Mouse (Mus musculus): ENCODE data around the gene Piwil1.
"Not testable (repeated sequence)": the region's sequence is repeated elsewhere in the genome, so short reads cannot be mapped to it uniquely, and the experiment has no call there.

The Piwil1 gene

DNA sequence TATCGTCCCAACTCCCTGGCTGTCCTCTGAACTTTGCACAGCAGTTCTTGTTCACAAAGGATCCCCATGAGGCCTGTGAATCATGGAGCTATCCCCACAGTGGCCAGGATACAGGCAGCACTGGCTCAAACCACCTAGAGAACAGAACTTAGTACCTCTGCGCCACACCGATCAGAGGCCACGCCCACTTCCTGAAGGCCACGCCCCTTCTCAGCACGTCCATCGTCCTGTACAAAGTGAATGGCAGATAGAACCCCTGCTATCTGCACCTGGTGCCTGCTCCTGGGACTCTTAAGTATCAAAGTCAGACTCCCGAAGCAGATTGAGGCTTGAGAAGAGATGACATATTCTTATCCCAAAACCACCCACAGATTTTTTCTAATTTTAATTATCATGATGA lies 8.3 kb downstream of the Piwil1 start:
- no peak for DNase-seq (ENCODE audit: low spot score in 2 of 2)

DNA sequence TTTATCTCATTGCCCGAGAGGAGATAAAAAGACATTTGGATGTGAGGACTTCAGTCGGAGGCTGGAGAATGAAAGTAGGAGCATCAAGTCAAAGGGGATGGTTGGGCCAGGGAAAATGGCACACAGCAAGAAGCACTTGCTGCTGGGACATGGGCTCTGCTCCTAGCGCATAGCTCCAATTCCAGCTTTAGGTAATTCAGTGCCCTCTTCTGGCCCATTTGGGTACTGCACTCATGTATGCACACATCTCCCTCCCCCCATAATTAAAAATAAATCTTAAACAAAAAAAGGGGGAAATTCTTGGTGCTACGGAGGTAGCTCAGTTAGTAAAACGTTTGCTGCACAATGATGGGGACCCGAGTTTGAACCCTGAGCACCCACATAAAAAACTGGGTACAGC lies 9.5 kb downstream of the Piwil1 start:
- no peak for DNase-seq (ENCODE audit: low spot score in 2 of 2)

DNA sequence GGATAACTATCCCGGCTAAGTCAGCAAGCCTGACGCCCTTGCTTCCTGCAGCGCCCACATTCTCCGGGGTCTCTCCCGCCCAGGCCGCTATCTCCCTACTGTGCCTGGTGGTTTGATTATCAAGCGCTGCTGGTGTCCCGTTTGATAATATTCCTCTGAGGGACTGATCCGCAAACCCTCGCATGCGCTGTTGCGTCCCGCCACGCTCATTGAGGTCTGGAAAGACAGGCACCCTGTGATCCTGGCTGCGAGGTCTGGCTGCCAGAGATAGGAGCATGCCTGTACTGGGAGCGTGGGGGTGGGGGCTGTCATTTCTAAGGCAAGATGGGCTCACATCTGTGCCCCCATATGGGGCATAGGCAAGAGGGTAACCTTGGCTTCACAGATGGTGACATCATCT lies 12.8 kb downstream of the Piwil1 start:
- DNase-seq (ENCODE audit: low spot score in 2 of 2), result no peak

DNA sequence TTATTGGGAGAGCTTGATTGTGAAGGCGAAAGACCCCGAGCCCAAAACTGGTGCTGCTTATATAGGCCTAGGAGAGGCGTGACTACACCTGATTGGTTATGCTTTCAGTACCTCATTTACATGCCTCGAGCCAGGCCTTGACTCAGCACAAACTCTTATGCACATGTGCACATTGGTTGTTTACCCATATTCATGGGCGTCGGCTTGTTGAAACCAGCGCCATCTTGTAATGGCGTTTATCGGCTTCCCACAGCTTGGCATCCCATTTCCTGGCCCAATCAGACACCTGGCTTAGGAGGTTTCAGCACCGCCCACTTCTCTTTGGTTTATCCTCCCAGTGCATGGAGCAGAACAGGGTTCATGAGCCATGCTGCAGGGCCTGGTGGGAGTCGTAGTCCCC lies 18.1 kb downstream of the Piwil1 start:
- DNase-seq (ENCODE audit: low spot score in 2 of 2), result not testable (repeated sequence)

DNA sequence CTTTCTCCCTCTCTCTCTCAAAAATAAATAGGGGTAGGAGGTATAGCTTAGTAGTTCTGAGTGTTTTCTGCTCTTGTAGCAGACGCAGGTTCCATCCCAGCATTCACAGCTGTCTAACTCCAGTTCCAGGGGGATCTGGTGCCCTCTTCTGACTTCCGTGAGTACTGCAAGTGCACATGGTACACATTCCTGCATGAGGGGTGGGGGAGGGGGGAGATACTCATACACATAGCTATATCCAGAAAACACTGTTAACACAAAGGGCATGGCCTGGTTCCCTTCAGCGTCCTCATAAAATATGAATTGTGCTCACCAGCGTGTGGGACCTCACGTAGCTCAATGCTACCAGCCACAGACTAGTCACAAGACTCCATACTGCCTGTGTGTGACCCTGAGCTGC lies 27.0 kb downstream of the Piwil1 start:
- DNase-seq (ENCODE audit: low spot score in 2 of 2), result no peak

DNA sequence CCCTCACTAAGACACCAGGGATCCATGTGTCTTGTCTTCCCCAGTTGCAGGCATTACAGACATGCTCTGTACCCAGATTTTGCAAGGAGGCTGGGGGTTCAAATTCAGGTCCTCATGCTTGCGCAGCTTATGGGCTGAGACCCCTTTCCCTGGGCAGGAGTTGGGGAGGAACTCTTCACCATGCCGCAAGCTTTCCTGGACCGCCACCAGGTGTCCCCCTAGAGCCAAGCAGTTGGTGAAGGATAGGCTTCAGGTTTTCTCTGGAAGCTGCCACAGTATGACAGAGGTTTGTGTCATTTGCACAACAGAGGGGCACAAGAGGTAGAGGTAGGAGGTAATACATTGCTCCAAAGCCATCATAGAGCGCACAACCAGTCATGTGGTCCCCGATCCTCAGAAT lies 28.3 kb downstream of the Piwil1 start:
- DNase-seq (ENCODE audit: low spot score in 2 of 2), result no peak

DNA sequence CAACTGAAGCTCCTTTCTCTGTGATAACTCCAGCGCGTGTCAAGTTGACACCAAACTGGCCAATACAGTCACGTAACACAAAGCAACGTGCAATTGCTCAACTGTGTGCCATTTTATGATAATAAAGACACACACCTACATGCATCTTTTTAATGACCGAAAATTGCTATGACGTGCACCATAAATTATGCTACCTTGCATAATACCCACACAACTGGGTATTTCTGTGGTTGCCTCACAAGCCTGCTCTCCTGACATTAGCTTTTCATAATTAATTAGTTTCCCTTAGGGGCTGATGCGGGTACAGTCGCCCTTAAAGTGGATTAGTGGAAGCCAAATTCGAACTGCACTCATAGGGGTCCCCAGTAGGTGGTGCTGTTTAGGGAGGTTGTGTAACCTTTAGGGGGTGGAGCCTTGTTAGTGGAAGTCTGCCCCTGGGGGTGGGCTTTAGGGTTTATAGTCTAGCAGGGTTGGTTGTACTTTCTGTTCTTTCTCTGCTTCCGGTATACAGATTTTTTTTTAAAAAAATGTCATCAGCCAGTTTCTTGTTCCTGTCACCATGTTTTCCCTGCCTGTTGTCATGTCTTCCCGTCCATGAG lies 30.2 kb downstream of the Piwil1 start:
- DNase-seq (ENCODE audit: low spot score in 2 of 2), result no peak

DNA sequence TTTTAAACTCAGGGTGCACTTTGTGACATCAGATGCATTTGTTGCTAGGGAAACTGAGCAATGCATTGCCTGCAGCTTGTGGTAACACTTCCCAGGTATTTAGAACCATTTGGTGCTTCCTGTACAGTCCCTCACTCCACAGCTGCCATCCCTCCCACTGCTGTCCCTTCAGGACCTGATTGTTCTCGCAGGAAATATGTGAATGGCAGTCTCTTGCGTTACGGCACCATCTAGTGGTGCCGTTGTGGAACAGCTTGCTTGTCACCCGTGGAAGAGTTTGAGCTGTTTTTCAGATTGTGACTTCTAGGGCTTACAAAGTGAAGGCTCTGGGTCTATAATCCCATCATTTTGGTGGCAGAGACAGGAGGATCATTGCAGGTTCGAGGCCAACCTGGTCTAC lies 31.6 kb downstream of the Piwil1 start:
- DNase-seq (ENCODE audit: low spot score in 2 of 2), result no peak

DNA sequence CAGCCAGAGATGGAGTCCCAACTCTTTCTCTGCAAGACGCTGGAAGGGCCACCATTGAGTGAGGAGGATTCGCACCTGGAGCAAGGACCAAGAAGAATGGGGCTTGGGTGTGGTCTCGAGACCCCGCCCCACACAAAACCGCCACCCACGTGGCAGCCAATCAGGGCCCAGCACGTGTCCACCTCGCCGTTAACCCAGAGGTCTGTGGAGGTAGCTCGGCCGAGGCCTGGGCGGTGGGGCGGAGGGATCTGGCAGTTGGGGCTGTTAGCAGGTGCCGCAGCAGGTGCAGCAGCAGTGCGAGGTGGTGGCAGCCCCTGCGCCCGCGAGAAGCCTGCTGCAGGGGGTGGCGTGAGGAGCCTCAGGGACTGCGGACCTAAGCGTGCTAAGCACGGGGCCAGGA lies 33.6 kb downstream of the Piwil1 start:
- DNase-seq (ENCODE audit: low spot score in 2 of 2), result no peak

DNA sequence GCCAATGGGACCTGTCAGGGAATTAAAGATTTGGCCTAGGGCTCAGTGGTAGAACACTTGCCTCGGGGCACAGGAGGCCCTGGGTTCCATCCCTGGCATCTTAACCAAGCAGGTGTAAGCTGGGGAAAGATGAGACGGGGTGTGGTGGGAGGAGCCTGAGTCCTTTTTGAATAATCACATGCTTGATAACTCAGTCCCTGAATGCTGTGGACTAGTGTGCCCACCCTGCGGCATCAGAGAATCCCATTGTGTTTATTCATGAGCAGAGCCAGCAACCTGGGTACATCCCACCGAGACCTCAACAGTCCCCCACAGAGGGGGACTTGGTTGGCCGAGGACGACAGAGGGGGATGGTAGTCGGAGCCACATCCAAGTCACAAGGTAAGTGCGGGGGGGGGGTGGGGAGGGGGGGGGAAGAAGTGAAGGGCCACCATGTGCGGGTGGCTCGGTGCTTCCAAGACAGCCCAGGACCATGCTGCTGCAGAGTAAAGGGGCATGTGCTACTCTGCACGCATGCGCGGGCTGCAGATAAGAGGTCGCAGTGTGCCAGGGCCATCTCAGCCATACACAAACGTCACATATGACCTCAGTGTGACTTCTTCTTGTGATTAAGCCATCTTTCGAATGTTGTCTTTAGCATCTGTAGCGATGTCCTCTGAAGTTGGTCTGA lies 37.0 kb downstream of the Piwil1 start:
- DNase-seq (ENCODE audit: low spot score in 2 of 2), result no peak

DNA sequence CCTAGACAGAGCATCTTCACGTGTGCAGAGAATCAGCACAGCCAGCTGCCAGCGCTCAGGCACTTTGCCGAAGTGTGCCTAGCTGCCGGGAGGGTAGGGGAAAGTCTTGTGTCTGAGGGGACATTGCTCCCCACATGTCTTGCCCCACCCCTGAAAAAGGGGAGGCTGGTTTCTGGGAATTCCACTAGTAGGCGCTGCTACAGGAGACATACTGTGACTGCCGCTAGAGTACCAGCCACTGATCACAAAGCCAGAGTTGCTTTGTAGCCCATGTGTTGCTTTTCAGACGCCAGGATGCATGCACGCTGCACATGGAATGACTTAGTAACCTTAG lies 37.5 kb downstream of the Piwil1 start:
- DNase-seq (ENCODE audit: low spot score in 2 of 2), result no peak

DNA sequence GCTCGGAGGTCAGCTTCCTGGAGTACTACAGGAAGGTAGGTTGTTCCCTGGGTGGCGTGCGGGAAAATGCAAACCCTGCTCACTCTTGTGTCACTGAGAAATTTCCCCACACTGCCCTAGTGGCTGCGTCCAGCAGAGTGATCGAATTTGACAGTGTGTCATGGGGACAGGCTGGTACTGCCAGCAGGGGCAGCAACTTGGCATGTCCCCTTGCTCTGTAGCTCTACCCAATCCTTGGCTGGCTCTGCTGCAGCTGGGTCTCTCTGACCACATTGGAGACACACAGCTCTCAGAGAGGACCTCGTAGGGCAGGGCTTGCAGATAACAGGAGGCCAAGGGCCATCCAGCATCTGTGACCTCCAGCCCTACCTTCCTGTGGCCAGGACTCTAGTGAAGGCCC lies 42.0 kb downstream of the Piwil1 start:
- DNase-seq (ENCODE audit: low spot score in 2 of 2), result no peak

DNA sequence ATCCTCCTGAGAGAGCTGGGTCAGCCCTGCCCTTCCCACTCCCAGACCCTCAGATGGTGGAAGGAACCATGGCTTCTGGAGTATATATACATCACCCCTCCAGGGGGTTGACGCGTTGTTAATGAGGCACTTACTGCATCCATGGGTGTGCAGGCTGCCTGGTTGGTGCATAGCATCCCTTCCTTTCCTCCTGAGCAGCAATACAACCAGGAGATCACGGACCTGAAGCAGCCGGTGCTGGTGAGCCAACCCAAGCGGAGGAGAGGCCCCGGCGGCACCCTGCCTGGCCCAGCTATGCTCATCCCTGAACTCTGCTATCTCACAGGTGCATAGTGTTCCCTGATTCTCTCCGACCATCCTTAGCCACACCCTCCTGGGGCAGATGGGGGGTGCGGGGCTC lies 42.9 kb downstream of the Piwil1 start:
- DNase-seq (ENCODE audit: low spot score in 2 of 2), result no peak

DNA sequence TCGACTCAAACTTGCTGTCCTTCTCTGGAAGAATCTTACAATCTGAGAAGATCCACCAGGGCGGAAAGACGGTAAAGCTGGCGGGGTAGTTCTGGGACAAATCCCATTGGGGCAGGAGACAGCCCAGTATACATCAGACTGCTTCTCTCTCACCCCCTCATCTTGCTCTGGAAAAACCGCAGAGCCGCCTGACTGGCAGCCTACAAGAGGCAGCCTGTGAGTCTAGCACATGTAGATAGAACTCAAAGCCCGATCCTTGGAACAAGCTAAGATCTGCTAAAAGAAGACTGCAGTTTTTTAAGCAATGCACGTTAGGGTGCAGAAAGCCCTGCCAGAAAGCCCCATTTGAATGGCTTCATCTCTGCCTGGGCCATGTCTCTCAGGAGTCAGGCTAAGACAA lies 43.9 kb downstream of the Piwil1 start:
- no peak for DNase-seq (ENCODE audit: low spot score in 2 of 2)

DNA sequence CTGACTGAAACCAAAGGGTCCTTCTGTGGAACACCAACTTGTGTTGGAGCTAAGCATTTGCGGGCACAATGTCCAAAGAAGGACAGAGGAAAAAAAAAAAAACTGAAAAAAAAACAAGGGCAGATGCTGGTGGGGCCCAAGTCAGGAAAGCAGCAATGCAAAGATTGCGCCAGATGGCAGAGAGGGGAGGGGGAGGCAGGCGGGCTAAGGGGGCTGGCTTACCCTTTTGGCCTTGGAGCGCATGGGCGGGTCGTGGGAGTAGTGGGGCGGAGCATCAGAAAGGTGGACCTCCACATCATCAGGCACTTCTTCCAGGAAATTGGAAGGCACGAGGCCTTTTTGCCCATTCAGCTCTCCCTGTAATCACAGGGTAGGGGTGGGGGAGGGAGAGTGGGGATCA lies 58.8 kb downstream of the Piwil1 start:
- no peak for DNase-seq (ENCODE audit: low spot score in 2 of 2)

DNA sequence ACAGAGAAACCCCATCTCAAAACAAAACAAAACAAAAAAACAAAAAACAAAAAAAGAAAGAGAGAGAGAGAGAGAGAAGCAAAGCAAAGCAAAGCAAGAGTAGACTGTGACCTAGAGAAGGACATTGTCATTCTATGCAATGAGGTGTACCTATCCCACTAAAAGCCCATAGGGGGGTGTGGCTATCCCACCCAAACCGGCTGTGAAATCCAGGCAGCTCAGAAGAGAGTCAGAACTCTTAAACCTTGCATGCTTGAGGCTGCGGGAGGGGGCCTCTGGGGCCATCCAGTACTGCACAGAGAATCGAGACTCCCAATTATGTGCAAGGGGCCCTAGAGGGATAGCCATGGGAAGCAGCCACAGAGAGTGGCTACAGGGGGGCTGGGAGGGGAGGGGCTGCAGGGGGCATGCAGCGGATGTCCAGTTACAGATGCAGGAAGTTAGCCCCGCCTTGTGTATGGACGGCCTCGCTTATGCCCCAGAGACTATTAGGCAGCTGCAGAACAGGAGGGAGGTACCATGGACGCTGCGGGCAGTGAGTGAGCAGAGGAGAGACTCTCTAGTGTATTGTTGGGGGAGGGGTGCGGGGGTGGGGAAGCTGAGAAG lies 66.8 kb downstream of the Piwil1 start:
- no peak for DNase-seq (ENCODE audit: low spot score in 2 of 2)

DNA sequence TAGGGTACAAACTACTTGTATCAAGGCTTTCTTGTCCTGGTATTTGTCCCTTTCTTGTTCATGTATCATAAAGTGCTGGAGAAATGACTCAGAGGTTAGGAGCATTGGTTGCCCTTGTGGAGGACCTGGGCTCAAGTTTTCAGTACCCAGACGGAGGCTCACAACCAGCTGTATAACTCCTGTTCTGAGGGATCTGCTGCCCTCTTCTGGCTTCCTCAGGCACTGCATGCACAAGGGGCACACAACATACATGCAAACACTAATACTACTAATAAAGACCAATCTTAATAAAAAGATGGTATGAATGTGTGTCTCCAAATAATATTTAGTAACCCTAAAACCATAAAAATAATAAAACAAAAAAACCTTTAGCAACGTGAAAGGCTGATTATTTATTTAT lies 74.1 kb downstream of the Piwil1 start:
- no peak for DNase-seq (ENCODE audit: low spot score in 2 of 2)

DNA sequence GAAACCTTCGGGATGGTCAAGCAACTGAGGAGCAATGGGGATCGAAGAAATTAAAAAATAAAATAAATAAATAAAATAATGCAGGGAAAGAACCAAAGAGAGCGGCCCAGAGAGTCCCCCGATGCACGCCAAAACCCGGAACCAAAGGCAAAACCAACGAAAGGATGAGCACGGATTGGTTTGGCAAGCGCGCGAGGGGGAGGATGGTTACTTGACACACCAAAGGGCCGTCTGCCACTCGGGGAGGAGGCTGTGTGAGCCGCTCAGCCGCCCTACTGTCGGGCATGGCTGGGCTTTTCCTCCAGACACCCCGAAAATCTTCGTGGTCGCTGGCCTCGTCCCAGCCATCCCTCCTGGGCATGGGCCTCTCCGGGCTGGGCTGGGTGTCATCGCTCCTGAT lies 79.3 kb downstream of the Piwil1 start:
- no peak for DNase-seq (ENCODE audit: low spot score in 2 of 2)

DNA sequence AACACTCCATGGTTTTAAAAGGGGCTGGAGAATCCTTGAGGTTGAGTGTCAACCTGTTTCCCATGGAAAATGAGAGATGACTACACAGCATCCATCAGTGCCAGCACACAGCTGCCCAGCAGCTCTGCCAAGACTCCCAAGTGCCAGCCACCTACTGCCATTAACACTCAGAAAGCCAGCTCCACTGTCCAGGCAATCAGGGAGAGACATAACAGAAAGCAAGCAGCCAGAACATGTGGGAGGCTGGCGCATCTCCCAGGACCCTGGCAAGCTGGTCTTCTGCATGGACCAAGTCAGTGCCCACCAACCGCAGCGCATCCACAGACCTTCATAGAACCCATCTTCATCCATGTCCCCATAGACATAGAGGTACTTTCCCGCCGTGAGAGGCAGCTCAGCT lies 98.3 kb downstream of the Piwil1 start:
- no peak for DNase-seq (ENCODE audit: low spot score in 2 of 2)
